Mouse (Mus musculus): ENCODE results near the gene Kcnk13.

Kcnk13 gene

DNA sequence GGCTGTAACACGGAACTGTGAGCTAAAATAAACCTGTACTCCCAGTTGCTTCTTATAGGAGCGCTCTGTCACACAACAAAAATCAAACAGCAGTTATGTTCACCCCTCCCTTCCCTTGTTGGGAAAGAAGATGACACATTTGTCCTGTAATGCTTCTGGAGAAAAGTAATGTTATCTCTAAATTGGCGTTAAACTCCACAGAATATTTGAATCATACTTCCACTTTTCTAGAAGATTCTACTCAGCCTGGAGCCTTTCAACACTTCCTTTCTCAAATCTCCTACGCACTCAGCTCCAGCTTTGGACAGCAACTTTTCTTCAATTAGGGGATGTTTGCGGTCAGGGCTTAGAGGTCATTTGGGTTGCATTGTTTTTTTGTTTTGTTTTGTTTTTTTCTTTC, 125.0 kb downstream of the Kcnk13 start:
- in situ Hi-C loops (cut with MboI) = no loop called here

DNA sequence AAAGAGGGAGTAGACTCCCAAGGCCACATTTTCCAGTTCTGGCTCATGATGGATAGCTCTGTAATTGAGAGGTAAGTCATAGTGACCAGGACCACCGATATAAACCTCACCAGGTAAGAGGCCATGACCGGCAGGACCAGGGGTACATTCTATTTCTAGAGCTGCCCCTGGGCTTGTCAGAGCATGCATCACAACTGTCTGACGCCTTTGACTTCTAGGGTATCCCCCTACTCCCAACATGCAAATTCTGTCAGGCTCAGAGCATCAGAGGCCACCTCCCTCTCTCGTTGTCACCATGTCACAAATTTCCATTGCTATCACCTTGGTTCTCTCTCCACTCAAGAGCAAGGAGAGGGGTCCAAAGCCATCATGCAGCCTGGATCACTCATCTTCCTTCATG, 126.5 kb downstream of the Kcnk13 start:
- in situ Hi-C loops (cut with MboI) = no loop called here

DNA sequence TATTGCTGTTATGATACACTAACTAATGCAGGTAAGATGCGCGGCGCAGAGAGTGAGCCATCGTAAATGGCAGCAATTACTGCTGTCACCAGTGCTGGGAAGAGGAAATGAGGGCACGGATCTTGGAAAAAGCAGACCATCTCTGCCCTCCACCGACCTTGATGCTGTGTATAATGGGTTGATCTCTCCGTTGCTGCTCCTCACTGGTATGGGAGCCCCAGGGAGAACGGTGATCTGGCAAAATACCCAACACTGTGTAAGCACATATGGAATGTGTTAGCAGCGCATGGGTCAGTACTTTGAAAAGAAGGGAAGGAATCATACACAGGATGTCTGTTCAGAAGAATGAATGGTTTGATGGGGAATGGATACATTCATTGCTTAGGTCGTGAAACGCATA, 128.7 kb downstream of the Kcnk13 start:
- in situ Hi-C loops (cut with MboI) = no loop called here

DNA sequence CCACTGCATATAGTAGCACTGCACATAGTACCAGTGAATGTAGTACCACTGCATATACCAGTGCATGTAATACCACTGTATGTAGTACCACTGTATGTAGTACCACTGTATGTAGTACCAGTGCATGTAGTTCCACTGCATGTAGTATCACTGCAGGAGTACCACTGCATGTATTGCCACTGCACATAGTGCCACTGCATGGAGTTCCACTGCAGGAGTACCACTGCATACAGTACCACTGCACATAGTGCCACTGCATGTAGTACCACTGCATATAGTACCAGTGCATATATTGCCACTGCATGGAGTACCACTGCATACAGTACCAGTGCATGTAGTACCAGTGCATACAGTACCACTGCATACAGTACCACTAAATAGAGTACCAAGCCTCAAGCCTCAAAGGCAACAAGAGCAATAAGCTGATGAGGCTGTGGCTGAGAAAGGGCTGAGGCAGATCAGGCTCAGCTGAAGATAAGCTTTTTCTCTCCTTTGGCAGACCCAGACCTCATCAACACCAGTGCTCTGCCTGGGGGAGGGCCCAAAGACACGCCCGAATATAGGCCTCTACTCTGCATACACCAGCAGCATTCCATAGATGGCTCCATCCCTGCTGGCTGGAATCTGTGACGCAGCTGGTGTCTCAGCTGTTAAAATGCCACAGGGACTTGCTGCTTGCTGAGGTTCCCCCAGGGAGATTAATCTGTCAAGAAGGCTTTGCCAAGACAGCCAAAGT, 135.8 kb downstream of the Kcnk13 start:
- in situ Hi-C loops (cut with MboI) = loop anchor here (10.0 kb wide), 1 partner anchor 1015 kb away; no protein-coding TSS in a partner anchor

DNA sequence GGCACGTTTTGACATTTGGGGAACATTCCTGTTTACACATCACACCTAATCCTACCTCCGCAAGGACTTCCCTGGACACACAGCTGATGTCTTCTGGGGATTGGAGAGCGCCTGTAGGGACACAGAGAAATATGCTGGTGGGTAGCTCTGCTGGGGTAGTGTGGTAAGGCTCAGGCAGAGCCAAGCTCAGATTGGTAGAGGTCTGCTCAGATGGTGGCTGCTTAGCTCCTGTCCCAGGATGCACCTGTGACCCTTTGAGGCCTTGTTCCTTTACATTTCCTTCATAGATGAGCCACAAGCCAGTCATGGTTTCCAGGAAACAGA, 136.4 kb downstream of the Kcnk13 start:
- in situ Hi-C loops (cut with MboI) = loop anchor here (10.0 kb wide), 1 partner anchor 1016 kb away; no protein-coding TSS in a partner anchor

DNA sequence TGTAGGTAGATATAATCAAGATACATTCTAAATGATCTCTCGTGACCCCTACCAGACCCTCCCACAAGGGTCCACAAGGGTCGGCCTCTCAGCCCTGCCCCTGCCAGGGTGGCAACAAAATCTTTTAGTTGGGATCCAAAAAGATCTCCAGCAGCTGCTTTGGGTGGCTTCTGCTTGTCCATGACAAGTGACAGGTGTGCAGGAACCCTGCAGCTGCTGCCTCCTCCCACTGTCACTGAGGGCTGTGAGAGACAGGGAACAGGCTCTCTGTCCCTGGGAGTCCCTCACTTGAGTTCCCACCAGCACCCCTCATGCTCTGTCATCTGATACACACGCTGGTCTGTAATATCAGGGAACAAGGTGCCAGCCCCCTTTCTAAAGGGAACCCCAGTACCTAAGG, 137.4 kb downstream of the Kcnk13 start:
- in situ Hi-C loops (cut with MboI) = loop anchor here (10.0 kb wide), 1 partner anchor 1017 kb away; no protein-coding TSS in a partner anchor

DNA sequence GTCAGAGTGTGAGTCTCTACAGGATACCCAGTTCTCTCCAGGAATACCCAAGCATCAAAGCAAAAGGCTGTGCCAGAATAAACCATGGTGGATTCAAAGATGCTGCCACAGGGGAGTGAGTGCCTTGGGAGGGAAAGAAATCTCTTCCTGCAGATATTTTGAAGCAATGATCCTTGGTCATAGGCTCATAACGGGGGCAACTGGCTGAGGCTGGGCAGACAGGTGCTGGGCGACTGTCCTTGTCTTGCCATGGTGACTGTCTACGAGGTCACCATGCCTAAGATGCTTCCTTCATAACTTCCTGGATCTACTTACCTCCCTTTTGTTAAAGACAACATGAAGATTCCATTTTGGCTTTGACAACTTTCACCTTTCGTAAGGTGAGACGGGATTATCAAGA, 140.2 kb downstream of the Kcnk13 start:
- in situ Hi-C loops (cut with MboI) = loop anchor here (10.0 kb wide), 1 partner anchor 1020 kb away; no protein-coding TSS in a partner anchor

DNA sequence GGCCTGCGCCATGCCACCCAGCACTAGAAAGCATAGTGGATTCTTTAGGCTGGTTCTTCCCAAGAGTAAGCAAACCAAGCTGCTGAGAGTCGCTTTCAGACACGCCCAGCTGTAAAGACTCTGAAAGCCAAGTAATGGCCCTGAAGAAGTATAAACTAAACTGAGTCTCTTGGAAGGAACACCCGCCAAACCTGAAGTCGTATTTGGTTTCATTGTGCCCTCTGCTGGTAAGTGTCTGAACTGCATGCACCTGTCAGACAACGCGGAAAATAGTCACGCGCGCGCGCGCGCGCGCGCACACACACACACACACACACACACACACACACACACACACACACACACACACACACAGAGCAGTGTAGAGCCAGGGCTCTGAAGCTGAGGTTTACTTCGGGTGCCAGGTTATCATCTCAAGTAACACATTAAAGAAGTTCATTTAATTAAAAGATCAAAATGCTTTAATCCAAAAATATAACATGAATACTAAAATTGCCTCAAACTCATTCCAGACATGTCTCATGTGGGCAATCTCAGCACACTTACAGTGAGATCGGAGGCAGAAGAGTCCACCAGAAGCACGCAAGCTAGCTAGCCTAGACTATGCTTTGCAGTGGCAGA, 142.1 kb downstream of the Kcnk13 start:
- in situ Hi-C loops (cut with MboI) = loop anchor here (5.0 to 10.0 kb wide), 2 partner anchors 139 to 1022 kb away; no protein-coding TSS in a partner anchor

DNA sequence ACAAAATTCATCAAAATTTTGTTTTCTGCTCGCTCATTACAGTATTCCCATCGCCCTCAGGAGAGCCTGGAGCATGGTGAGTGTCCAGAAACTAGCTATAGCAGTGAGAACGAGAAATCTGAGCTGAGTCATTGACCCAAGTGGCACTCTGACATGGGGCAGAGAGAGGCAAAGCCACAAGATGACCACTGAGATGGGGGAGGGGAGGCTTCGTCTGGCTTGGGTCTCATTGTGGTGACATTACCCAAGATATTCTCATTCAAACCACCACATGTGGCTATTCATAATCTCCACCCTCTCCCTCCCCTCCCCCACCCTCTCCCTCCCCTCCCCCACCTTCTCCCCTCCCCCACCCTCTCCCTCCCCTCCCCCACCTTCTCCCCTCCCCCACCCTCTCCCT, 143.1 kb downstream of the Kcnk13 start:
- in situ Hi-C loops (cut with MboI) = loop anchor here (5.0 to 10.0 kb wide), 2 partner anchors 140 to 1023 kb away; no protein-coding TSS in a partner anchor

DNA sequence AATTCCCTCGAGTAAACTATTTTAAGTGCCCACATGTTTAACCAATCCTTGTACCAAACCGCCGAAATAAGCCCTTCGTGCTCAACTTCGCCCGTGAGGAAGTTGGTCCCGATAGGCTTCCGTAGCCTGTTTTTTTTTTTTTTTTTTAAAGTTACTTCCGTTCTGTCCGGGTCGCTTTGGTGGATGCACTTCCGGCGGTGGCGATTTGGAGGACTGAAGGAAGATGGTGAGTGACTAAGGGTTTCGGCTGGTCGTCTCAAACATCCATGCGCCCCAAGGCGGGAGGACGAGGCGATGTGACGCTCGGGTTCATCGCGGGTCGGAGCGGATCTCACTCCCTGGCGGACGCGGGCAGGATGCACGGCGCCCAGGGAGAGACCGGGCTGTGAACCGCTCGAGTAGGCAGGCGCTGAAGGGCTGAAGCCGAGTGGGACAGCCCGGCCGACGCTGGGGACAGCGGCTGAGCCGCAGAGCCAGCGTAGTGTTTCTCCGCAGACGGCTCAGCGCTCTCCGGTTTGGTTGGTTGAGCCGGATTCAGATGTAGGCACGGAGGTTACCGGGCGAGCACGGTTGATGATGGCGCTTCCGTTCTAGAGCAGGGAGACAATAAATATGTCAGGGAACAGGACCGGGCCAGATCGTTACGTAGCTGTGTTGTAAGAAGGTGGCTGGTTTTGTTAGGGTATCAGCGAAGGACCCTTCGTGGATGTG, 145.8 kb downstream of the Kcnk13 start, which contains the start of gene Psmc1:
TSS of gene Psmc1 (plus strand) at position 169 of the 711 bp plus-strand sequence.
- in situ Hi-C loops (cut with MboI) = loop anchor here (5.0 to 10.0 kb wide), 2 partner anchors 143 to 1025 kb away; no protein-coding TSS in a partner anchor

Measured in mature B cell (primary cell).